Mouse (Mus musculus) CH12.LX (cell line): ENCODE results near the gene Dag1. TPM values are rescaled to one million over a fixed set of nuclear protein-coding genes. Genes with fewer than 3 reads are reported as not detected.

Source experiments
- DNase-seq: peaks from one replicate; pipeline ENCODE4 v3.0.0-alpha.2; 2013; ENCODE audit errors: extremely low read depth
- H3K27ac ChIP-seq: 2 replicates; pipeline ENCODE4 v1.5.1; 2012; ENCODE audit warnings: low read depth, mild to moderate bottlenecking, control low read depth, moderate library complexity; ENCODE audit not compliant: insufficient read depth
- H3K27me3 ChIP-seq: replicated peaks from 2 replicates; pipeline ENCODE3; 2012; ENCODE audit warnings: inconsistent platforms
- H3K36me3 ChIP-seq, 2 experiments: replicated peaks in 1 of 2; 2 replicates each; pipeline versions ENCODE3 to v1.6.1; 2012; ENCODE audit warnings: inconsistent platforms in 1 of 2, low read length in 1 of 2, mild to moderate bottlenecking in 1 of 2, mixed read lengths in 1 of 2, moderate library complexity in 1 of 2; ENCODE audit not compliant: control insufficient read depth in 1 of 2, insufficient read depth in 1 of 2
- H3K4me1 ChIP-seq, 2 experiments: 2 replicates each; pipeline ENCODE4 v1.6.1; 2012; ENCODE audit warnings: inconsistent platforms in 1 of 2, moderate library complexity in 1 of 2; ENCODE audit not compliant: insufficient read depth in 2 of 2, control insufficient read depth in 1 of 2
- H3K4me2 ChIP-seq: 2 replicates; pipeline ENCODE4 v1.6.1; 2012; ENCODE audit warnings: low read depth, mild to moderate bottlenecking, control low read depth; ENCODE audit not compliant: poor library complexity, insufficient read depth, severe bottlenecking
- H3K4me3 ChIP-seq, 3 experiments: fragments of 150-350 bp in 1 of 3; sonication (generic) in 1 of 3; replicated peaks in 1 of 3; 2 replicates each; pipeline versions ENCODE3 to v1.5.1; 2011 to 2012; ENCODE audit warnings: low read depth in 2 of 3, low read length in 2 of 3, mild to moderate bottlenecking in 2 of 3, moderate library complexity in 2 of 3, control low read depth in 1 of 3, improper control_type of control experiment in 1 of 3, inconsistent platforms in 1 of 3, mixed read lengths in 1 of 3; ENCODE audit not compliant: poor library complexity in 1 of 3
- H3K79me2 ChIP-seq: replicated peaks from 2 replicates; pipeline ENCODE4 v1.6.1; 2012; ENCODE audit warnings: mild to moderate bottlenecking, moderate library complexity; ENCODE audit not compliant: control insufficient read depth, poor library complexity, insufficient read depth, severe bottlenecking; ENCODE audit errors: extremely low read depth
- H3K9ac ChIP-seq: 2 replicates; pipeline ENCODE4 v1.6.1; 2012; ENCODE audit warnings: low read depth, mild to moderate bottlenecking, control low read depth, moderate library complexity; ENCODE audit not compliant: insufficient read depth
- H3K9me3 ChIP-seq: replicated peaks from 2 replicates; pipeline ENCODE3; 2012; ENCODE audit warnings: low read length, inconsistent platforms, mixed read lengths
- BHLHE40 ChIP-seq: IDR thresholded peaks from 2 replicates; pipeline ENCODE4 v1.6.1; 2011; ENCODE audit warnings: mild to moderate bottlenecking, low read depth, low read length, improper control_type of control experiment
- CHD1 ChIP-seq: IDR thresholded peaks from 2 replicates; pipeline ENCODE4 v1.6.1; 2012; ENCODE audit warnings: low read depth, low read length, improper control_type of control experiment, inconsistent platforms
- CHD2 ChIP-seq: IDR thresholded peaks from 2 replicates; pipeline ENCODE4 v1.6.1; 2011; ENCODE audit warnings: low read length, improper control_type of control experiment
- E2F4 ChIP-seq: IDR thresholded peaks from 2 replicates; pipeline ENCODE4 v1.6.1; 2011; ENCODE audit warnings: low read depth, low read length, improper control_type of control experiment; ENCODE audit not compliant: insufficient replicate concordance
- ELF1 ChIP-seq: IDR thresholded peaks from 2 replicates; pipeline ENCODE4 v1.6.1; 2014; ENCODE audit warnings: low read depth, mild to moderate bottlenecking, inconsistent platforms, low read length, improper control_type of control experiment
- EP300 ChIP-seq: IDR thresholded peaks from 2 replicates; pipeline ENCODE4 v1.6.1; 2011; ENCODE audit warnings: low read length, improper control_type of control experiment
- ETS1 ChIP-seq: conservative IDR thresholded peaks from 2 replicates; pipeline ENCODE4 v1.6.1; 2012; ENCODE audit warnings: low read depth, mild to moderate bottlenecking, inconsistent platforms, low read length, improper control_type of control experiment, moderate library complexity
- GABPA ChIP-seq: IDR thresholded peaks from 2 replicates; pipeline ENCODE4 v1.6.1; 2012; ENCODE audit warnings: low read depth, low read length, improper control_type of control experiment, inconsistent platforms; ENCODE audit not compliant: insufficient replicate concordance
- HCFC1 ChIP-seq: IDR thresholded peaks from 2 replicates; pipeline ENCODE4 v1.6.1; 2012; ENCODE audit warnings: low read depth, mild to moderate bottlenecking, inconsistent platforms, low read length, improper control_type of control experiment
- IRF4 ChIP-seq: IDR thresholded peaks from 2 replicates; pipeline ENCODE4 v1.6.1; 2014; ENCODE audit warnings: low read depth, mild to moderate bottlenecking, inconsistent platforms, low read length, improper control_type of control experiment
- JUN ChIP-seq: IDR thresholded peaks from 2 replicates; pipeline ENCODE4 v1.6.1; 2011; ENCODE audit warnings: low read depth, mild to moderate bottlenecking, low read length, improper control_type of control experiment, moderate library complexity; ENCODE audit not compliant: insufficient read depth
- KAT2A ChIP-seq: IDR thresholded peaks from 2 replicates; pipeline ENCODE4 v1.6.1; 2012; ENCODE audit warnings: low read length, improper control_type of control experiment, inconsistent platforms; ENCODE audit not compliant: insufficient replicate concordance
- MAX ChIP-seq: IDR thresholded peaks from 2 replicates; pipeline ENCODE4 v1.6.1; 2011; ENCODE audit warnings: low read length, improper control_type of control experiment
- MYC ChIP-seq: IDR thresholded peaks from 2 replicates; pipeline ENCODE4 v1.6.1; 2011; ENCODE audit warnings: low read depth, mild to moderate bottlenecking, improper control_type of control experiment, low read length
- NELFE ChIP-seq: IDR thresholded peaks from 2 replicates; pipeline ENCODE4 v1.6.1; 2011; ENCODE audit warnings: low read depth, low read length, improper control_type of control experiment
- POLR2A ChIP-seq: IDR thresholded peaks from 2 replicates; pipeline ENCODE4 v1.6.1; 2011; ENCODE audit warnings: low read depth, mild to moderate bottlenecking, improper control_type of control experiment, low read length
- POLR2AphosphoS2 ChIP-seq: IDR thresholded peaks from 2 replicates; pipeline ENCODE4 v1.6.1; 2011; ENCODE audit warnings: low read depth, low read length, improper control_type of control experiment
- RAD21 ChIP-seq: IDR thresholded peaks from 2 replicates; pipeline ENCODE4 v1.6.1; 2011; ENCODE audit warnings: low read depth, mild to moderate bottlenecking, low read length, improper control_type of control experiment, moderate library complexity
- RCOR1 ChIP-seq: conservative IDR thresholded peaks from 2 replicates; pipeline ENCODE4 v1.6.1; 2012; ENCODE audit warnings: low read depth, mild to moderate bottlenecking, inconsistent platforms, low read length, improper control_type of control experiment
- SMC3 ChIP-seq: IDR thresholded peaks from 2 replicates; pipeline ENCODE4 v1.6.1; 2011; ENCODE audit warnings: low read depth, low read length, improper control_type of control experiment
- TBP ChIP-seq: conservative IDR thresholded peaks from 2 replicates; pipeline ENCODE4 v1.6.1; 2011; ENCODE audit warnings: low read depth, low read length, improper control_type of control experiment
- TCF12 ChIP-seq: IDR thresholded peaks from 2 replicates; pipeline ENCODE4 v1.6.1; 2014; ENCODE audit warnings: low read depth, mild to moderate bottlenecking, inconsistent platforms, low read length, improper control_type of control experiment
- UBTF ChIP-seq: IDR thresholded peaks from 2 replicates; pipeline ENCODE4 v1.6.1; 2012; ENCODE audit warnings: low read depth, mild to moderate bottlenecking, inconsistent platforms, low read length, improper control_type of control experiment, moderate library complexity
- USF1 ChIP-seq: IDR thresholded peaks from 2 replicates; pipeline ENCODE4 v1.6.1; 2014; ENCODE audit warnings: low read depth, mild to moderate bottlenecking, inconsistent platforms, low read length, improper control_type of control experiment
- ZKSCAN1 ChIP-seq: IDR thresholded peaks from 2 replicates; pipeline ENCODE4 v1.6.1; 2012; ENCODE audit warnings: low read depth, inconsistent platforms, low read length, improper control_type of control experiment, borderline replicate concordance
- ZMIZ1 ChIP-seq: IDR thresholded peaks from 2 replicates; pipeline ENCODE4 v1.6.1; 2012; ENCODE audit warnings: low read depth, mild to moderate bottlenecking, inconsistent platforms, low read length, improper control_type of control experiment
- dilution Hi-C: fragments of 300-500 bp; cut with MboI; formaldehyde crosslinking; loops from 2 replicates; pipeline ENCODE4 v1.14.3; 2020; ENCODE audit warnings: low sequenced_read_pairs; ENCODE audit not compliant: extremely low pct_unique_long_range_greater_than_20kb, extremely low pct_ligation_motif_present
- in situ Hi-C: fragments of 300-500 bp; cut with MboI; formaldehyde crosslinking; loops from 3 replicates; pipeline ENCODE4 v1.14.3; 2019; ENCODE audit warnings: low sequenced_read_pairs, low pct_ligation_motif_present, low pct_unique_long_range_greater_than_20kb, mixed read lengths
- polyA plus RNA-seq: library from polyadenylated mRNA; unstranded; fragments of >175 nt; gene quantifications from 2 replicates; pipeline ENCODE4 v1.2.1, GENCODE M21; 2012; ENCODE audit warnings: low read depth; ENCODE audit not compliant: insufficient read length
- total RNA-seq, 2 experiments: library from RNA; depleted of rRNA; stranded (reverse); fragments of 300-350 nt in 1 of 2; fragments of >200 nt in 1 of 2; gene quantifications; 2 replicates each; pipeline ENCODE4 v1.2.3; 2012 to 2014

Dag1 gene
- total and polyA plus RNA-seq, 3 experiments = 1.7 to 5.7 (median 3.9) TPM

GRCm38 (mm10) chr9:108182806-108183506, 80.8 kb downstream of the Dag1 start:
- no peak overlapping the region for H3K9ac ChIP-seq
- H3K4me2 ChIP-seq = no peak overlapping the region
- no peaks in the 10 kb centered on the region for H3K36me3 ChIP-seq
- dilution Hi-C loops = no loop called here
- DNase-seq = no peak
- H3K27ac ChIP-seq = no peak overlapping the region
- no peaks in the 10 kb centered on the region for H3K79me2 ChIP-seq
- no peak overlapping the region for H3K4me3 ChIP-seq
- TF ChIP-seq ELF1 (no peak), HCFC1 (no peak), RAD21 (no peak), IRF4 (no peak), MYC (no peak), POLR2AphosphoS2 (no peak), ZMIZ1 (no peak), MAX (no peak), NELFE (no peak), ETS1 (no peak)
- TF ChIP-seq, all 38 proteins: peak for 0
- H3K27me3 ChIP-seq = peaks cover 59% of the 10 kb centered on the region
- H3K9me3 ChIP-seq = no peaks in the 10 kb centered on the region
- no peaks in the 10 kb centered on the region for H3K4me1 ChIP-seq
- in situ Hi-C loops = no loop called here

- no peaks in the 10 kb centered on the region for H3K79me2 ChIP-seq
- no peak for DNase-seq
Measured at GRCm38 (mm10) chr9:108178391-108178790, 85.4 kb downstream of the Dag1 start.

More at GRCm38 (mm10) chr9:108178391-108178790, 85.4 kb downstream of the Dag1 start:
- TF ChIP-seq GABPA (no peak), USF1 (no peak), ZKSCAN1 (no peak), RCOR1 (no peak), JUN (no peak), UBTF (no peak), TCF12 (no peak), E2F4 (no peak), EP300 (no peak), POLR2A (no peak), KAT2A (no peak), BHLHE40 (no peak), TBP (no peak), CHD2 (no peak), HCFC1 (no peak), SMC3 (no peak), CHD1 (no peak)
- Histone ChIP-seq H3K36me3 (no peaks in the 10 kb centered on the region), H3K4me2 (no peak overlapping the region), H3K9ac (no peak overlapping the region), H3K4me1 (no peaks in the 10 kb centered on the region), H3K27ac (no peak overlapping the region), H3K27me3 (peaks cover 62% of the 10 kb centered on the region), H3K4me3 (no peak overlapping the region), H3K9me3 (peaks cover 6% of the 10 kb centered on the region)
- in situ Hi-C loops (no loop called here), dilution Hi-C loops (no loop called here)
